Mouse (Mus musculus) mesoderm, embryonic 11.5 days (tissue): Measurements from ENCODE around the gene Bbs9.
"Not testable (repeated sequence)": the region's sequence is repeated elsewhere in the genome, so short reads cannot be mapped to it uniquely, and the experiment has no call there.

Source experiments
- DNase-seq: peaks from one replicate; pipeline ENCODE4 v3.0.0-alpha.2; 2012; ENCODE audit warnings: low read depth, low spot score

The Bbs9 gene

DNA sequence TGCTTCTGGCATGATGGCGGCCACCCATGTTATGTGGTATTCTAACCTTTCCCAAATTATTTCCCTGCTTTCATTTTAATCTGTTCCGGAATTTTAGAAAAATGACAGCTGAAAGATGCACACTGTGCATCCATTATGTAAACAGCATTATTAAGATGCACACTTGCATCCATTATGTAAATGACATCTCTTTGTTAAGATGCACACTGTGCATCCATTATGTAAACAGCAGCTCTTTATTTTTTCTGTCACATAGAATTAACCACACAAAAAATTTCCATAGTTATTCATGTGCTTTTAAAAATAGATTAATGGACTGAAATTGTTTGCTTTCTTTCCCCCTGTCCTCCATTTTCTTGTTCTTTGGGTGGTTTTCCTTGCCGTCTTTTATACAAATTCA, 373.3 kb downstream of the Bbs9 start:
- no peak for DNase-seq

GRCm38 (mm10) chr9:22849212-22849611, 373.7 kb downstream of the Bbs9 start:
- DNase-seq: no peak

GRCm38 (mm10) chr9:22869147-22869546, 393.6 kb downstream of the Bbs9 start:
- not testable (repeated sequence) for DNase-seq

DNA sequence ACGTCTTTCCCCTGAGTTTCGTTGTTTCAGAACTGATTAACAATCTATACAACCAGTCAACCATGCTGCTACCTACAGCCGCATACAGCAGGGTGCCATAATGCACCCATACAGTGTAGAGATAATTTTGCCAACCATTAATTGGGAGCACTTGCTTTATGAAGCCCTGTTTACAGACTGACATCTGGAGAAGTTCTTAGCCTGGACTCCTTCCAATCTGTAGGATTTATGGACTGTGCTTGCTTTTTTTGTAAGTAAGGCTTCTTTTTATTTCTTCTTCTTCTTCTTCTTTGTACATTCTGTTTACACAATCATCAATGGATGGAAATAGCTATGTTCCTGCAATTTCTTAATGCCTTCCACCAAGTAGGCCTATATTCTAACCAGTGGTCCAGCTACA, 395.1 kb downstream of the Bbs9 start:
- no peak for DNase-seq

- peak; percentile 30 for DNase-seq
These were observed 399.7 kb downstream of the Bbs9 start for GRCm38 (mm10) chr9:22875231-22875630.

- no peak for DNase-seq
These were observed 403.8 kb downstream of the Bbs9 start for GRCm38 (mm10) chr9:22879266-22879665.

DNA sequence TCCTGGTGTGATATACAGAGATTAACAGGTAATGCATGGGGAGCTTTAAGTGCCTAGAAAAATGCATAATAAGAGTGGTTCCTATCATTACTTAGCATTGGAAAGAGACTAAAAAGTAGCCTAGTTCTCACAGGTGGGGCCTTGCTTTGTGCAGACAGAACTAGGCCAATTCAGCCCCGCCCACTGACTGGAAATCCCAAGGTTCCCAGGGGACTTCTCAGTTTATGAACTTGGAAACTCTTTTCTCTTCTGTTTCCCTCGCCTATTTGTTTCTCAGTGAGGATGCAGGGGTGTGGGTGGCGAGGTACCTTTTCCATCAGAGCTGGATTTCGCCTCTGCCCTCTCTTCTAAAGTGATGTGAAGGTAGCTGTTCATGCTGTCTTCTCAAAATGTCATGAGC, 410.8 kb downstream of the Bbs9 start:
- no peak for DNase-seq

DNA sequence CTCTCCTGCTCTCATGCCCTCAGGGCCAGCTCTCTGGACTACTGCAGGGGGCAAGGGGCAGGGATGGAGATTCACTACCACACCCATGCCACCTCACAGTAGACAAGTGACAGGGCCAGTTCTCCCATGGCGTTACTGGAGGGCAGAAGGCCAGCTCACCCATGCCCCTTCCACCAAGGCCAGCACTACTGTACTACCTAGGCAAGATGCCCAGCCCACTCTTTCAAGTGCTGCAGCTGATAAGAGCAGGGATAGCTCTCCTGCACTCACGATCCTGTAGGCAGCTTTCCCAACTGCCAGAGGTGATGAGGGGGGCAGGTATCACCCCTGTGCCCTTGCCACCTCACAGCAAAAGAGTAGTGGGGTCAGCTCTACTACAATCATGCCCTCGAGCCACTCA, 429.9 kb downstream of the Bbs9 start:
- no peak for DNase-seq

DNA sequence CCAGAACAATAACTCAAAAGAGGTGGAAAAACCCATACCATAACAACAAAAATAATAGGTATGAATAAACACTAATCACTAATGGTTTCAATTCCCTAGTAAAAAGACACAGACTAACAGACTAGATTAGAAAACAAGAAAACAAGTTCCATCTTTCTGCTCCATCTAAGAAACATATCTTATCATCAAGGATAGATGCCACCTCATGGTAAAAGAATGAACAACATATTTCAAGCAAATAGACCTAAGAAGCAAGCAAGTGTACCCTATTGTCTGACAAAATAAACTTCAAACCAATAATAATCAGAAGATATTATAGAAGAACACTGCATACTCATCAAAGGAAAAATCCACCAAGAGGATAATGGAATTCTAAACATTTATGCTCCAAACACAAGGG, 441.3 kb downstream of the Bbs9 start:
- DNase-seq: no peak

DNA sequence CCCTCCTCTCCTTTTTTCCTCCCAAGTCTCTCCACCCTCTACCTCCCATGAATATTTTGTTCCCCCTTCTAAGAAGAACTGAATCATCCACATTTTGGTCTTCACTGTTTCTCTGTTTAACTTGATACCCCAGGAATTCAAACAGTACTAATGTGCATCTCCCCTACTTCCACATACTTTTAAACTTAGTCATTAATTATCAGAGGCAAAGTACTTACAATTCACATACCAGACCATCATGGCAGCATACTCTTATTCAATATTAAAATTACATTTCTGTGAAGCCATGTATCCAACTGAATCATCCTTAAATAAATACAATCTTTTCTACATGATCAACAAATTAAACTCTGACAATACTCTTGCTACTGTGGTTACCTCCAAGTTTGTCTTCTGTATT, 460.1 kb downstream of the Bbs9 start:
- no peak for DNase-seq
